Mouse (Mus musculus): ENCODE data around the gene Vangl2. TPM values are rescaled to one million over a fixed set of nuclear protein-coding genes. Genes with fewer than 3 reads are reported as not detected.

The Vangl2 gene
- total and polyA plus RNA-seq, 3 experiments: 0.39 to 3.0 TPM; not detected in 1

- H3K9ac ChIP-seq (ENCODE audit: control insufficient read depth, low read depth, low read length, poor library complexity, severe bottlenecking): peak overlapping the region; percentile 4; the same call in 1 of the 2 replicates
- H3K4me3 ChIP-seq (ENCODE audit: control insufficient read depth in 1 of 2, insufficient read depth in 1 of 2, low read depth in 2 of 2, low read length in 2 of 2): peak overlapping the region; percentile 30 to 43; a peak in 2 of 4 replicates
- no peaks in the 10 kb centered on the region; a peak in 1 of 4 replicates for H3K36me3 ChIP-seq (ENCODE audit: control insufficient read depth in 1 of 2, insufficient read depth in 2 of 2, low read length in 2 of 2)
- H3K4me1 ChIP-seq (ENCODE audit: control insufficient read depth in 1 of 2, insufficient read depth in 2 of 2, low read length in 2 of 2): 0 out of 4 replicates have a peak, but pooled peaks cover 0 to 7% of the 10 kb centered on the region in 2 experiments
- no peaks in the 10 kb centered on the region for H3K9me3 ChIP-seq (replicated peaks; ENCODE audit: insufficient read depth, low read length)
- H3K79me2 ChIP-seq (ENCODE audit: control insufficient read depth, insufficient read depth, low read length, poor library complexity): no peaks in the 10 kb centered on the region
- peak; percentile 91 for DNase-seq (ENCODE audit: low read depth, low spot score)
- H3K27me3 ChIP-seq (ENCODE audit: control insufficient read depth in 1 of 2, insufficient read depth in 2 of 2, low read length in 2 of 2): no peaks in the 10 kb centered on the region
- peak overlapping the region; percentile 38 for H3K27ac ChIP-seq (ENCODE audit: control insufficient read depth, low read depth, low read length)
- TF ChIP-seq SMC3 (IDR thresholded peaks at IDR 0.05; ENCODE audit: low read depth, low read length): peak; percentile 69
- no peak for TF ChIP-seq NRF1 (IDR thresholded peaks at IDR 0.05; ENCODE audit: insufficient read depth, low read depth, low read length, poor library complexity, severe bottlenecking)
- peak; percentile 40 to 90 (median 77) for TF ChIP-seq CTCF (IDR thresholded peaks at IDR 0.05 in 2 of 3, conservative IDR thresholded peaks at IDR 0.05 in 1 of 3; ENCODE audit: control insufficient read depth in 1 of 3, insufficient read depth in 1 of 3, low read depth in 2 of 3, low read length in 3 of 3, poor library complexity in 1 of 3, severe bottlenecking in 1 of 3)
- TF ChIP-seq E2F4 (IDR thresholded peaks at IDR 0.05; ENCODE audit: borderline replicate concordance, low read depth, low read length): no peak
- 0 out of 4 replicates have a peak, but pooled peaks of 1 of the 2 experiments have one; percentile 6 for TF ChIP-seq EP300 (IDR thresholded peaks at IDR 0.05; ENCODE audit: low read depth in 1 of 2, low read length in 2 of 2)
- TF ChIP-seq SIN3A (IDR thresholded peaks at IDR 0.05; ENCODE audit: low read length): peak; percentile 60; the same call in 1 of the 2 replicates
- peak; percentile 53 for TF ChIP-seq ZNF384 (IDR thresholded peaks at IDR 0.05; ENCODE audit: low read depth, low read length)
- TF ChIP-seq RAD21 (IDR thresholded peaks at IDR 0.05; ENCODE audit: low read depth, low read length): peak; percentile 82
- peak; percentile 77 for TF ChIP-seq ZC3H11A (IDR thresholded peaks at IDR 0.05; ENCODE audit: low read depth, low read length)
- no peak for TF ChIP-seq JUND (IDR thresholded peaks at IDR 0.05; ENCODE audit: low read depth, low read length)
- TF ChIP-seq GATA1 (IDR thresholded peaks at IDR 0.05; ENCODE audit: low read depth, low read length): no peak
- TF ChIP-seq TCF12 (IDR thresholded peaks at IDR 0.05; ENCODE audit: low read depth, low read length): peak; percentile 13; the same call in 1 of the 2 replicates
- peak; percentile 51; the same call in 1 of the 2 replicates for TF ChIP-seq MAZ (IDR thresholded peaks at IDR 0.05; ENCODE audit: low read depth, low read length)
Observed at GRCm38 (mm10) chr1:172046938-172047337, 18.7 kb upstream of the Vangl2 start.

- peak; percentile 13 for DNase-seq (ENCODE audit: low read depth, low spot score)
- no peaks in the 10 kb centered on the region; a peak in 1 of 4 replicates for H3K36me3 ChIP-seq (ENCODE audit: control insufficient read depth in 1 of 2, insufficient read depth in 2 of 2, low read length in 2 of 2)
- H3K4me3 ChIP-seq (ENCODE audit: control insufficient read depth in 1 of 2, insufficient read depth in 1 of 2, low read depth in 2 of 2, low read length in 2 of 2): no peak overlapping the region
- no peaks in the 10 kb centered on the region for H3K27me3 ChIP-seq (ENCODE audit: control insufficient read depth in 1 of 2, insufficient read depth in 2 of 2, low read length in 2 of 2)
- H3K79me2 ChIP-seq (ENCODE audit: control insufficient read depth, insufficient read depth, low read length, poor library complexity): no peaks in the 10 kb centered on the region
- 0 out of 4 replicates have a peak, but pooled peaks cover 0 to 7% of the 10 kb centered on the region in 2 experiments for H3K4me1 ChIP-seq (ENCODE audit: control insufficient read depth in 1 of 2, insufficient read depth in 2 of 2, low read length in 2 of 2)
- no peak for TF ChIP-seq GATA1 (IDR thresholded peaks at IDR 0.05; ENCODE audit: low read depth, low read length)
- TF ChIP-seq CTCF (IDR thresholded peaks at IDR 0.05 in 2 of 3, conservative IDR thresholded peaks at IDR 0.05 in 1 of 3; ENCODE audit: control insufficient read depth in 1 of 3, insufficient read depth in 1 of 3, low read depth in 2 of 3, low read length in 3 of 3, poor library complexity in 1 of 3, severe bottlenecking in 1 of 3): no peak
- no peak for TF ChIP-seq TBP (IDR thresholded peaks at IDR 0.05; ENCODE audit: low read depth, low read length)
- TF ChIP-seq TCF12 (IDR thresholded peaks at IDR 0.05; ENCODE audit: low read depth, low read length): no peak
- no peak for TF ChIP-seq MAZ (IDR thresholded peaks at IDR 0.05; ENCODE audit: low read depth, low read length)
- no peak for TF ChIP-seq KAT2A (conservative IDR thresholded peaks at IDR 0.05; ENCODE audit: low read depth, low read length)
- TF ChIP-seq ZKSCAN1 (IDR thresholded peaks at IDR 0.05; ENCODE audit: low read depth, low read length): no peak
- no peak for TF ChIP-seq NELFE (IDR thresholded peaks at IDR 0.05; ENCODE audit: low read depth, low read length)
- no peak for TF ChIP-seq CHD2 (IDR thresholded peaks at IDR 0.05; ENCODE audit: low read length)
- H3K27ac ChIP-seq (ENCODE audit: control insufficient read depth, low read depth, low read length): no peak overlapping the region
- no peaks in the 10 kb centered on the region for H3K9me3 ChIP-seq (replicated peaks; ENCODE audit: insufficient read depth, low read length)
- H3K9ac ChIP-seq (ENCODE audit: control insufficient read depth, low read depth, low read length, poor library complexity, severe bottlenecking): no peak overlapping the region
Observed at GRCm38 (mm10) chr1:172046410-172046809, 18.2 kb upstream of the Vangl2 start.
